Mouse (Mus musculus): ENCODE results near the gene Brd7.

Gene Brd7

GRCm38 (mm10) chr8:88361708-88362428, at the start of gene Brd7:
TSS of gene Brd7 (minus strand) at chr8:88362194.
- peak; percentile 91 to 92 for DNase-seq

GRCm38 (mm10) chr8:88411461-88411860, 49.5 kb upstream of the Brd7 start:
- no peak for DNase-seq

- DNase-seq = peak; percentile 25 to 54
These were observed 47.5 kb upstream of the Brd7 start for GRCm38 (mm10) chr8:88409401-88409940.

GRCm38 (mm10) chr8:88407716-88408115, 45.7 kb upstream of the Brd7 start:
- no peak for DNase-seq

GRCm38 (mm10) chr8:88398060-88398459, 36.1 kb upstream of the Brd7 start:
- no peak for DNase-seq

GRCm38 (mm10) chr8:88393298-88393697, 31.3 kb upstream of the Brd7 start:
- peak; percentile 39 to 47 for DNase-seq

GRCm38 (mm10) chr8:88390749-88391148, 28.8 kb upstream of the Brd7 start:
- DNase-seq = peak in 1 of 2 experiments; percentile 25

- DNase-seq = peak; percentile 38 to 76
These were observed 26.8 kb upstream of the Brd7 start for GRCm38 (mm10) chr8:88388691-88389239.

- no peak for DNase-seq
These were observed 25.9 kb upstream of the Brd7 start for GRCm38 (mm10) chr8:88387874-88388273.

- no peak for DNase-seq
These were observed 21.2 kb upstream of the Brd7 start for GRCm38 (mm10) chr8:88383164-88383556.

- no peak for DNase-seq
These were observed 20.5 kb upstream of the Brd7 start for GRCm38 (mm10) chr8:88382311-88383163.

- DNase-seq = peak in 1 of 2 experiments; percentile 45
These were observed 18.5 kb upstream of the Brd7 start for GRCm38 (mm10) chr8:88380497-88380896.

GRCm38 (mm10) chr8:88376836-88377582, 15.0 kb upstream of the Brd7 start:
- DNase-seq = peak in 1 of 2 experiments; percentile 48

GRCm38 (mm10) chr8:88371522-88371921, 9.5 kb upstream of the Brd7 start:
- no peak for DNase-seq

GRCm38 (mm10) chr8:88369805-88370204, 7.8 kb upstream of the Brd7 start:
- DNase-seq = no peak

GRCm38 (mm10) chr8:88369221-88369620, 7.2 kb upstream of the Brd7 start:
- DNase-seq = peak; percentile 46 to 59

- no peak for DNase-seq
These were observed 604 bp upstream of the Brd7 start for GRCm38 (mm10) chr8:88362446-88363150.

GRCm38 (mm10) chr8:88361044-88361707, 818 bp downstream of the Brd7 start:
- peak; percentile 24 to 43 for DNase-seq

GRCm38 (mm10) chr8:88359959-88360358, 2.0 kb downstream of the Brd7 start:
- DNase-seq = peak in 1 of 2 experiments; percentile 33

GRCm38 (mm10) chr8:88357946-88358345, 4.0 kb downstream of the Brd7 start:
- DNase-seq = no peak

- DNase-seq = peak; percentile 39 to 55
These were observed 4.6 kb downstream of the Brd7 start for GRCm38 (mm10) chr8:88357226-88357933.
